Mouse (Mus musculus) C2C12 (cell line): Measurements from ENCODE around the gene Cyp4f13.

ENCODE experiments used
- CTCF ChIP-seq: IDR thresholded peaks from one replicate; pipeline ENCODE4 v1.5.1; 2011; ENCODE audit not compliant: control insufficient read depth, insufficient read depth, insufficient read length
- FOSL1 ChIP-seq: IDR thresholded peaks from one replicate; pipeline ENCODE4 v1.8.0; 2011; ENCODE audit warnings: mild to moderate bottlenecking, low read length; ENCODE audit not compliant: poor library complexity, insufficient read depth, severe bottlenecking
- MAX ChIP-seq: IDR thresholded peaks from one replicate; pipeline ENCODE4 v1.6.1; 2011; ENCODE audit warnings: mild to moderate bottlenecking, control low read depth
- MYOG ChIP-seq: IDR thresholded peaks from one replicate; pipeline ENCODE4 v1.6.1; 2011; ENCODE audit not compliant: control insufficient read depth, insufficient read length; ENCODE audit errors: extremely low read depth

DNA sequence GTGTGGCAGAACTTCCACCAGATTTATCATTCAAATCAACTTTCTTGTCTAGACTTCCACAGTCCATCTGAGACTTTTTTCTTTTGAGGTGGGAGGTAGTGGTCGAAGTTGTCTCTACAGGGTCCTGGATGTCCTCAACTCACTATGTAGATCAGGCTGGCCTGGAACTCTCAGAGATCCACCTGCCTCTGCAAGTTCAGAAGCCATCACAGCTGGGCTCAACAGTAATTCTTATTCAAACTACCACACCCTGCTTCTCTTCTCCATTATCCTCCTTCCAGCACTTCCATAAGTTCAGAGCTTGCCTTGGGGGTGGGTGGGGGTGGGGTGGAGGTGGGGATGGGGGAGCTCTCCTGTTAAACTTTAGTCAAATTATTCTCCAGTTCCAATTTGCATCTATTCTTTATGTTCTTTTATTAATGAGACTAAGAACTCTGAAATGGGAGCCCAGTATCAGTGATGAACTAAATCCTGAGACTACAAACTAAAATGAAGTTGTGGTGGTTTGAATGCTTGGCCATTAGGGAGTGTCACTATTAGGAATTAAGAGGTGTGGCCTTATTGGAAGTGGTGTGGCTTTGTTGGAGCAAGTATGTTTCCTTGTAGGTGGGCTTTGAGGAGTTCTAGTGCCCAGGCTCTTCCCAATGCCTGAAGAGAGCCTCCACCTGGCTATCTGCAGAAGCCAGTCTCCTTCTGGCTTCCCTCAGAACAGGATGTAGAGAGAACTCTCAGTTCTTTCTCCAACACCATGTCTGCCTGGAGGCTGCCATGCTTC is 45.3 kb downstream of the Cyp4f13 start:
- no peak for TF ChIP-seq FOSL1
- no peak for TF ChIP-seq CTCF
- TF ChIP-seq MYOG, result no peak
- TF ChIP-seq MAX, result no peak
